Mouse (Mus musculus): ENCODE measurements around the gene Glp1r. TPM values are rescaled to one million over a fixed set of nuclear protein-coding genes. Genes with fewer than 3 reads are reported as not detected.

Gene Glp1r
- polyA plus RNA-seq, 1 experiment from 2014 or later, result not detected

DNA sequence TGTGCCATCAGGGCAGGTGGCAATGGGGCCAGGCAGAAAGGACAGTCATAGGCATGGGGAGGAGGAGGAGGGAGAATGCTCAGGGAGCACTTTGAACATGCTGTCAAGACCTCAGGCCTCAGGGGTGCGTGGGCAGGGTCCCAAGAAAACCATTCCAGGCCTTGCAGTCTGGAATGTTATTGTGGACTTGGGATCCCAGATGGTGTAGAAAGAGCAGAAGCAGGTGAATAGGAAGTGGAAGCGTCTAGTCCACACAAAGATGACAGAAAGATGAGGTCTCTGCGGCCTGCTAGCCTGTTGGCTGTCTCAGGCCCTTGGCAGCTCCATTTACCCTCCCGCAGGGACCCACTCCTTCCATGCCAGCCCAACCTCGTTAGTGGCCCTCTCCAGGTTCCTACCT is 10.9 kb downstream of the Glp1r start:
- H3K4me3 ChIP-seq (replicated peaks), result no peak overlapping the region
- peaks cover 87% of the 10 kb centered on the region for H3K27me3 ChIP-seq
- no peak overlapping the region for H3K9ac ChIP-seq (replicated peaks)
- H3K4me2 ChIP-seq, result no peak overlapping the region
- no peak overlapping the region for H3K27ac ChIP-seq
- ATAC-seq (ENCODE audit: insufficient number of reproducible peaks, insufficient read depth, low FRiP score, low TSS enrichment, low read depth), result no peak
- 45% methylated on average over 5 of the region's 5 CpGs for WGBS
- peaks cover 31% of the 10 kb centered on the region for H3K4me1 ChIP-seq (replicated peaks)
- H3K36me3 ChIP-seq, result no peaks in the 10 kb centered on the region
- H3K9me3 ChIP-seq, result no peaks in the 10 kb centered on the region

DNA sequence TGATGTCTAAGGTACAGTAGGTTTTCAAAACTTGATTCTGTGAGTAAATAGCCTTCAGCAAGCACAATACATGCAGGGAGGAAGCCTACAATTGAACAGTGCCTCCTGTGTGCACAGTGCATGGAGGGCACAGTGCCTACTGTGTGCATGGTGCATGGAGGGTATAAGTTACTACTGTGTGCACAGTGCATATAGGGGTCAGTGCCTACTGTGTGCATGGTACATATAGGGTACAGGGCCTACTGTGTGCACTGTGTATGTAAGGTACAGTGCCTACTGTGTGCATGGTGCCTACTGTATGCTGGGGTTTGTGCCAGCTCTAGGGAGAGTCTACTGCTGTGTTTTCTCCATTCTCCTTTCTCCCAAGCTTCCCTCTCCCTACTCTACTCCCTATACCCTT is 12.6 kb downstream of the Glp1r start:
- H3K4me2 ChIP-seq, result no peak overlapping the region
- H3K27ac ChIP-seq, result no peak overlapping the region
- peaks cover 70% of the 10 kb centered on the region for H3K27me3 ChIP-seq
- no peaks in the 10 kb centered on the region for H3K9me3 ChIP-seq
- H3K9ac ChIP-seq (replicated peaks), result no peak overlapping the region
- peaks cover 31% of the 10 kb centered on the region for H3K4me1 ChIP-seq (replicated peaks)
- ATAC-seq (ENCODE audit: insufficient number of reproducible peaks, insufficient read depth, low FRiP score, low TSS enrichment, low read depth), result no peak
- no peaks in the 10 kb centered on the region for H3K36me3 ChIP-seq
- no peak overlapping the region for H3K4me3 ChIP-seq (replicated peaks)

DNA sequence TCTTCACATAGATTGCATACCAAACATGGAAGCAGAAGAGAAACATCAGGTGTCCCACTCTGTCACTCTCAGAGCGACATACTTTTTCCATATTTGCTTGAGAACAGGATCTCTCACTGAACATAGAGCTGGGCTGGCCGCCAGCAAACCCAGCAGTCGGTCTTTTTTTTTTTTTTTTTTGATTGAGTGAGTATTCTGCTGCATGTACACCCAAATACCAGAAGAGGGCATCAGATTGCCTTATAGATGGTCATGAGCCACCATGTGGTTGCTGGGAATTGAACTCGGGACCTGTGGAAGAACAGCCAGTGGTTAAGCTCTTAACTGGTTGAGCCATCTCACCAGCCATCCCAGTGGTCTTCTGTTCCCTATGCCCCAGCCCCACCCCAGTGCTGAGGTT is 21.9 kb downstream of the Glp1r start:
- no peak for ATAC-seq (ENCODE audit: insufficient number of reproducible peaks, insufficient read depth, low FRiP score, low TSS enrichment, low read depth)
- Histone ChIP-seq H3K4me3 (replicated peaks) (no peak overlapping the region), H3K9ac (replicated peaks) (no peak overlapping the region), H3K27me3 (peaks cover 3% of the 10 kb centered on the region), H3K9me3 (no peaks in the 10 kb centered on the region), H3K36me3 (no peaks in the 10 kb centered on the region), H3K27ac (no peak overlapping the region), H3K4me1 (replicated peaks) (no peaks in the 10 kb centered on the region), H3K4me2 (no peak overlapping the region)
- WGBS, result 69% methylated on average over 4 of the region's 4 CpGs

DNA sequence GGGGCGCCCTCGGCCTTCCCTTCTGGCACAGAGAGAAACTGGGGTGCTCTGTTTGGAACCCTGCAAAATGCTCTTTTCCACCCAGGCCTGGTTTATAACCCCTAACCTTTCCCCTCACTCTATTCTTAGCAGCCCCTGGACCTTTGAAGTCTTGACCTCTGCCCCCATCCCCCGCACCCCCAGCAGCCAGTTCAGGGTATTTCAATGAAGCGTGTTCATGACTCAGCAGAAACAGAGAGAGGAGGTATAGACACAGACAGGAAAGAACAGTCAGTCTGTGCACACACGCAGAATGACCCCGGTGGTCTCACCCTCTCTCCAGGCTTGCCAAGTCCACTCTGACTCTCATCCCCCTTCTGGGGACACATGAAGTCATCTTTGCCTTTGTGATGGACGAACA is 29.2 kb downstream of the Glp1r start:
- H3K9ac ChIP-seq (replicated peaks), result no peak overlapping the region
- H3K9me3 ChIP-seq, result no peaks in the 10 kb centered on the region
- peaks cover 6% of the 10 kb centered on the region for H3K27me3 ChIP-seq
- WGBS, result 65% methylated on average over 7 of the region's 7 CpGs
- no peak for ATAC-seq (ENCODE audit: insufficient number of reproducible peaks, insufficient read depth, low FRiP score, low TSS enrichment, low read depth)
- no peak overlapping the region for H3K4me3 ChIP-seq (replicated peaks)
- H3K36me3 ChIP-seq, result no peaks in the 10 kb centered on the region
- H3K4me2 ChIP-seq, result no peak overlapping the region
- H3K27ac ChIP-seq, result no peak overlapping the region
- H3K4me1 ChIP-seq (replicated peaks), result no peaks in the 10 kb centered on the region

DNA sequence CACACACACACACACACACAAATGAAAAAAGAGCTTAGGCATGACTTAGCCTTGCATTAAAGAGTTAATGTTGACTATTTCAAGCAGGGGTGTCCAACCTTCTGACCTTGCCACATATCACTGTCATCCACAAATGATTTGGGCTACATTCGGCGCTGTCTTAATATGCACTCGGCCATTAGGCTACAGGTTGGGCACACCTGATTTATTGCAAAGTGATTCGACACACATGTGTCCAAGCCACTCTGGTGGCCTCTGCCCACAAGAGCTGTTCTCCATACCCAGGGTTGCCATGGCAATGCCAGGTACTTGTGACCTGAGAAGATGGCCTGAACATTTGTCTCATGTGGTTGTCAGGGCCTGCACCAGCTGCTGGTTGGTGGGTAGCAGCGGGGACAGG is 31.2 kb downstream of the Glp1r start:
- H3K36me3 ChIP-seq, result no peaks in the 10 kb centered on the region
- no peak overlapping the region for H3K27ac ChIP-seq
- peaks cover 6% of the 10 kb centered on the region for H3K27me3 ChIP-seq
- no peak overlapping the region for H3K4me3 ChIP-seq (replicated peaks)
- H3K4me2 ChIP-seq, result no peak overlapping the region
- no peaks in the 10 kb centered on the region for H3K9me3 ChIP-seq
- 40% methylated on average over 5 of the region's 5 CpGs for WGBS
- H3K4me1 ChIP-seq (replicated peaks), result no peaks in the 10 kb centered on the region
- ATAC-seq (ENCODE audit: insufficient number of reproducible peaks, insufficient read depth, low FRiP score, low TSS enrichment, low read depth), result no peak
- no peak overlapping the region for H3K9ac ChIP-seq (replicated peaks)

DNA sequence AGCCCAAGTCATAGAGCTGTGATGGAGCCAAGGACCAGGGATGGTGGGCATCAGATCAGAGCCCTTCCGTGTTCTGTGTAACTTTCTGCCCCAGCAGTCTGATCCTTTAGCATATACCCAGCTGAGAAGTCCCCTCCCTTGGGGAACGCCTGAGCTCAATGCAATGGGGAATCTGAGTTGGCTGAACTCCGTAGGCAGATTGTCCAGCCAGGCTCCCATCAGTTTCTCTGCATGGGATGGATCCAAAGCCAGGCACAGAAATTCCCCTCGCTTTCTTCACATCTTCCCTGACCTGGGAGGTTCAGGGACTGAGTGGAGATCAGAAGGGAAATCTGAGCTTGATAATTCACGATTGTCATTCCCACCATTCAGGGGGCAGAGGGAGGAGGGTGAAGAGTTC is 33.7 kb downstream of the Glp1r start:
- Histone ChIP-seq H3K4me1 (replicated peaks) (no peaks in the 10 kb centered on the region), H3K4me3 (replicated peaks) (no peak overlapping the region), H3K9me3 (no peaks in the 10 kb centered on the region), H3K9ac (replicated peaks) (no peak overlapping the region), H3K36me3 (no peaks in the 10 kb centered on the region), H3K4me2 (no peak overlapping the region), H3K27ac (no peak overlapping the region), H3K27me3 (peaks cover 6% of the 10 kb centered on the region)
- 71% methylated on average over 5 of the region's 5 CpGs for WGBS
- ATAC-seq (ENCODE audit: insufficient number of reproducible peaks, insufficient read depth, low FRiP score, low TSS enrichment, low read depth), result no peak

DNA sequence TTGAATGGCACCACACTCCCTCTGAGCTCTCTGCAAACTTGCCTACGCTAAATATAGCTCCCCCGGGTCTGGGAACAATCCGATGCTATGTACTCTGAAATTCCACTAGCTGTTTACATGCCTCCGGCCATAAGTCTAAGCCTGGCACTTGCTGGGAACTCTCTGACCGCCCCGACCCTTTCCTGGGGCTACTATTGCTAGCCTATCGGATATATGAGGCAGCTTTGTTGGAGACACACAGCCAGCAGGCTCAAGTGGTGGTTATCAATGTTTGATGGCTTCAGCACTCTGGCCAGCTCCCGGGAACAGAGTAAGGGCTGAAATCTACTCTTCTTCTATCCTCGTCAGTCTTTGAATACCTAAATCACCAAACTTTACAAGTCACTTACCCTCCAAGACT is 36.9 kb downstream of the Glp1r start:
- no peak overlapping the region for H3K27ac ChIP-seq
- no peak overlapping the region for H3K4me3 ChIP-seq (replicated peaks)
- no peaks in the 10 kb centered on the region for H3K4me1 ChIP-seq (replicated peaks)
- no peaks in the 10 kb centered on the region for H3K9me3 ChIP-seq
- ATAC-seq (ENCODE audit: insufficient number of reproducible peaks, insufficient read depth, low FRiP score, low TSS enrichment, low read depth), result no peak
- H3K9ac ChIP-seq (replicated peaks), result no peak overlapping the region
- WGBS, result 49% methylated on average over 9 of the region's 9 CpGs
- H3K27me3 ChIP-seq, result peaks cover 6% of the 10 kb centered on the region
- H3K4me2 ChIP-seq, result no peak overlapping the region
- no peaks in the 10 kb centered on the region for H3K36me3 ChIP-seq

DNA sequence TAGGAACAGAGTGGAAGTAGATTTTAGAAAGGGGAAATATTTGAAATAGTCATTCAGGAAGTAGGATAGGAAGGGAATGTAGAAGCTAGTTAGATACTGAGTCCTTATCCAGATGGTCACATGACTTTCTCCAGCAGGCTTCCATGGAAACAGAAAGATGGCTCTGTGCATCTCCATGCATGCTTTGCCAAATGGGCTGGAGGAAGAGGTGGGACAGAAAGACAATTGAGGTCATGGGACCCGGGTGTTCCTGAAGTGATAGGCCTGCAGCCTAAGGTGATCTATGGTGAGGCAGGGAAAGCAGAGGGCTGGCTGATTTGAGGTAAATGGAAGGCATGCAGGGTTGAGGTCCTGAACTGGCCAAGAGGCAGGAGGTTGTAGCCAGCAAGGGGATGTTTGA is 46.8 kb downstream of the Glp1r start:
- H3K4me2 ChIP-seq, result no peak overlapping the region
- no peaks in the 10 kb centered on the region for H3K9me3 ChIP-seq
- 58% methylated on average over 1 of the region's 1 CpGs for WGBS
- ATAC-seq (ENCODE audit: insufficient number of reproducible peaks, insufficient read depth, low FRiP score, low TSS enrichment, low read depth), result no peak
- no peak overlapping the region for H3K4me3 ChIP-seq (replicated peaks)
- no peaks in the 10 kb centered on the region for H3K36me3 ChIP-seq
- H3K27me3 ChIP-seq, result peaks cover 3% of the 10 kb centered on the region; the same call in 1 of the 2 replicates
- no peak overlapping the region for H3K9ac ChIP-seq (replicated peaks)
- H3K4me1 ChIP-seq (replicated peaks), result no peaks in the 10 kb centered on the region
- no peak overlapping the region for H3K27ac ChIP-seq

DNA sequence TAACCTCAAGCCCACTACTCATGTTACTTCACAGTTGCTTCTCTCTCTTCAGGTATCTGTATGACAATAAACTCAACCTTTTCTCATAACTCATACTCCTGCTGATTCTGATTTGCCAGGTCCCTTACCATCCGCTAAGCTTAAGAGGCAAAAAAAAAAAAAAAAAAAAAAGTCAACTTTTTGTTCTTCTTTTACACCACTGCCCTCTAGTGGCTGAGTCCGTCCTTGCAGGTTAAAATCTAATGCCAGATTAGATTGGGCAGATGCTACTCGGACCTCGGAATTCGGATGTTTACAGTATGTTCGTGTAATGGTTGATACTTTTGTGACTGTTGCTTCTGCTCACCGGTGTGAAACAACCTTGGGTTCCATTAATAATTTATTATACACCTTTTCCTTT is 49.2 kb downstream of the Glp1r start:
- H3K36me3 ChIP-seq, result no peaks in the 10 kb centered on the region
- no peak overlapping the region for H3K9ac ChIP-seq (replicated peaks)
- H3K9me3 ChIP-seq, result no peaks in the 10 kb centered on the region
- ATAC-seq (ENCODE audit: insufficient number of reproducible peaks, insufficient read depth, low FRiP score, low TSS enrichment, low read depth), result no peak
- H3K4me1 ChIP-seq (replicated peaks), result no peaks in the 10 kb centered on the region
- no peak overlapping the region for H3K4me3 ChIP-seq (replicated peaks)
- no peak overlapping the region for H3K4me2 ChIP-seq
- WGBS, result 6% methylated on average over 7 of the region's 7 CpGs
- peaks cover 3% of the 10 kb centered on the region; the same call in 1 of the 2 replicates for H3K27me3 ChIP-seq
- H3K27ac ChIP-seq, result no peak overlapping the region

DNA sequence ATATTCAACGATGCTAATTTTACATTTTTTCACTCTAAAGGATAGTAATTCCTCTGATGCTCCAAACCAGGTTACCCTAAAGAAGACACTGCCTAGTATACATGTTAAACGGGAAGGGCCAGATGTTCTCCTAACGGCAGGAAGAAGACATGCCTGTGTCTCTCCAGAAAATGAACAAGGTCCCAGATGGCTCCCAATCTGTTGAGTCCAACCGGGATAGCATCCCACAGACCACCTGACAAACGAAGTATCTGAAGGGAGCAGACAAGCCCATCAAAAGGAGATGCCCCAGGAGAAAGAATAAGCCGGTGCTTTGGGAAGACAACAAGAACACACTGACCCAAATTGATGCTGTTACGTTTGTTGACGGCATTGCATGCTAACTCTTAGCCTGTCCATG is 50.0 kb downstream of the Glp1r start:
- WGBS, result 67% methylated on average over 8 of the region's 8 CpGs
- Histone ChIP-seq H3K4me2 (no peak overlapping the region), H3K27ac (no peak overlapping the region), H3K9me3 (no peaks in the 10 kb centered on the region), H3K4me3 (replicated peaks) (no peak overlapping the region), H3K36me3 (no peaks in the 10 kb centered on the region), H3K27me3 (peaks cover 5% of the 10 kb centered on the region; the same call in 1 of the 2 replicates), H3K4me1 (replicated peaks) (no peaks in the 10 kb centered on the region), H3K9ac (replicated peaks) (no peak overlapping the region)
- ATAC-seq (ENCODE audit: insufficient number of reproducible peaks, insufficient read depth, low FRiP score, low TSS enrichment, low read depth), result no peak

DNA sequence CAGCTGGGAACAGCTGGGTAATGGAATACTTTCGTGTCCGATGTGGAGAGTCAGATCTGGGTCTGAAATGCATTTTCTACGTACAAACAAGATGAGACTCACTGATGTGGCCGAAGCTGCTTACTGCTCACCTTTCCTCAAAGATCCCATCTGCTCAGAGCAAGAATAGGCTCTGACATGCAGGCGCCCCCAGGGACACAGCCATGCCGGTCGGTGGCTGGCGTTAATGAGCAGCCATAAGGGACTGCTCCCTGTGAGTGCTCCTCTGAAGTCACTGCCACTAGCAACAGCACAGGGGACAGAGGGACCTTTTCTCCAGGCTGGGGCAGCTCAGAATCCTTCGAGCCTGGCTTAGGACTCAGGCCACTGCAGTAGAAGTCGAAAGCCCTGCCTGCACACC is 52.7 kb downstream of the Glp1r start, which contains the start of gene Umodl1:
TSS of gene Umodl1 (plus strand) at position 301 of the 400 bp plus-strand sequence.
- Histone ChIP-seq H3K9me3 (0 out of 2 replicates have a peak, but pooled peaks cover 3% of the 10 kb centered on the region), H3K27ac (no peak within 1 kb of the TSS), H3K4me3 (replicated peaks) (no peak within 1 kb of the TSS), H3K4me2 (no peak within 1 kb of the TSS), H3K9ac (replicated peaks) (no peak within 1 kb of the TSS), H3K4me1 (replicated peaks) (no peaks in the 10 kb centered on the region), H3K27me3 (peaks cover 5% of the 10 kb centered on the region; the same call in 1 of the 2 replicates), H3K36me3 (no peaks in the 10 kb centered on the region)
- WGBS, result 24% methylated on average over 10 of the region's 10 CpGs
- ATAC-seq (ENCODE audit: insufficient number of reproducible peaks, insufficient read depth, low FRiP score, low TSS enrichment, low read depth), result no peak

DNA sequence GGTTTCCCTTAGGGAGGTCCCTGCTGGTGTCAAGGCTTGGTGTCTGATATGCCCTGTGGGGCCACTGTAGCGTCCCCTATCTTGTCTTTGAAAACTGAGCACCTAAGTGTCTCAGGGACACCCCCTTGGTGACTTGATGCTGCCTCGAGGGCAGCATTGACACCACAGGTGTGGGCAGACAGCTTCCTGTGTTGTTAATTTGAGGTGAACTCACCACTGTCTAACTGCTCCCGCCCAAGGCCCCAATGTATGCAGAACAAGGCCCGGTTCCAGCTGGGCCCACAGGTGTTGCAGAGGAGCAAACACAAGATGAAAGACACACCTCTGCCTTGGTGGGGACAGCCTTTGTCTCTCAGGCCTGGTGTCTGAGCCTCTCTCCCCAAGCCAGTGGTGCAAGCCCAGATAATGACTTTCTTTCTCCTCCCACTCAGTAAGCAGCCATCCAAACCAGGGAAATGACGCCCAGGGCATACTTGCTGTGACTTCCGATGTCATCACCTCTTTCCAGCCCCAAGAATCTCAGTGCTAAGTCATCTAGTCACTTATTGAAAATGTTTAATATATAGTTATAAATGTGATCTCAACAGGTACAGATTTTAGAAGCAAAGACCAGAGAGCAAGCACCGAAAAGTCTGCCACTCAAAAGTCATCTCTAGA is 60.4 kb downstream of the Glp1r start:
- ATAC-seq (ENCODE audit: insufficient number of reproducible peaks, insufficient read depth, low FRiP score, low TSS enrichment, low read depth), result no peak
- 62% methylated on average over 7 of the region's 7 CpGs for WGBS
- Histone ChIP-seq H3K36me3 (no peaks in the 10 kb centered on the region), H3K9me3 (0 out of 2 replicates have a peak, but pooled peaks cover 3% of the 10 kb centered on the region), H3K4me2 (no peak overlapping the region), H3K9ac (replicated peaks) (no peak overlapping the region), H3K27ac (no peak overlapping the region), H3K27me3 (no peaks in the 10 kb centered on the region; the same call in 1 of the 2 replicates), H3K4me3 (replicated peaks) (no peak overlapping the region), H3K4me1 (replicated peaks) (no peaks in the 10 kb centered on the region)
